Mouse (Mus musculus) skeletal muscle tissue, adult 2 months (tissue): Measurements from ENCODE around the gene Kcnt1.
"Not testable (repeated sequence)": the region's sequence is repeated elsewhere in the genome, so short reads cannot be mapped to it uniquely, and the experiment has no call there.

ENCODE experiments used
- DNase-seq: peaks from one replicate; pipeline ENCODE4 v3.0.0-alpha.2; 2012; ENCODE audit warnings: low read depth, low spot score

The Kcnt1 gene

DNA sequence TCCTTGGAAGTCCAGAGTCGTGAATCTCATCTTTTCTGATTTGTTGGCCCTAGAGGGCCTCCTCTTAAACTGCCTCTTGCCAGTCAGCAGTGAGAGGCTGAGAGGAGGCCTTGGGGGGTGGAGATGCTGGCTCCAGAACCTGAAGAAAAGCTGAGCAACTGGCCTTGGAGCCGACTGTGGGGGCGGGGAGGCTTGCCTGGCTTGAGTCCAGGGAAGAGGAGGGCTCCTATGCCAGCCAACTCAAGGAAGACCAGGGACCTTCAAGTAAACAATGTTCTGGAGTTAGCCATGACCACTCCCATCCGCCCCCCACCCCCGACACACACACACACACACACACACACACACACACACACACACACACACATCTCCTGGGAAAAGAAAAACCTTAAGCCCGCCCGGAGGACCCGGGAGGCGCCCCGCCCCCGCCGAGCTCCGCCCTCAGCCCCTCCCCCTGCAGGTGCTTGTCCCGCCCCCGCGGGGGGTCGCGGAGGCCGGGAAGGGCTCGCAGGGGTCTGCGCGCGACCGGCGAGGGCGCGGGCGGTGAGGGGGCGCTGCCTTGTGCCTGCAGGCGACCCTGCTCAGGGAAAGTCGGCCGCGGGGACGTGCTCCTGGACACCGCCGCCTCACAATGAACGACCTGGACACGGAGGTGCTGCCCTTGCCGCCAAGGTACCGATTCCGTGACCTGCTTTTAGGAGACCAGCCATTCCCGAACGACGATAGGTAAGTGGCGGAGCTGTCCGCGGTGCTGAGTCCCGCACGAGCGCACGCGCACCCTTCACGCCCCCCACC is at the start of gene Kcnt1:
Gene Kcnt1, plus strand, starts transcription at position 398 of the 795 bp plus-strand sequence.
- DNase-seq: no peak

DNA sequence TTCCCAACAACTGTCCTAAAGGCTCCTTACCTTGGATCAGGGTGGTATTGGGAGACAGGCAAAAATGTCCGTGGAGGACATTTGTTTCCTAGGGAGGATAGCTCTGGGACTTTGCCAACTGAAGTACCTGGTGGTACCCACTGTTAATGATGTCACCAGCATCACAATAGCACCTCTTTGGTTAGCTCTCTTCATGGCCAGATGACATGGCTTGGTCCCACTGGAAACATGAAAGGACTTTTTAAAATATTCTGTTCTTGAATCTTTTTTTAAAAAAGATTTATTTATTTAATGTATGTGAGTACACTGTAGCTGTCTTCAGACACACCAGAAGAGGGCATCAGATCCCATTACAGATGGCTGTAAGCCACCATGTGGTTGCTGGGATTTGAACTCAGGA is 47.8 kb upstream of the Kcnt1 start, which contains the start of gene Glt6d1:
Gene Glt6d1, minus strand, starts transcription at position 101 of the 400 bp plus-strand sequence.
- DNase-seq: not testable (repeated sequence)

DNA sequence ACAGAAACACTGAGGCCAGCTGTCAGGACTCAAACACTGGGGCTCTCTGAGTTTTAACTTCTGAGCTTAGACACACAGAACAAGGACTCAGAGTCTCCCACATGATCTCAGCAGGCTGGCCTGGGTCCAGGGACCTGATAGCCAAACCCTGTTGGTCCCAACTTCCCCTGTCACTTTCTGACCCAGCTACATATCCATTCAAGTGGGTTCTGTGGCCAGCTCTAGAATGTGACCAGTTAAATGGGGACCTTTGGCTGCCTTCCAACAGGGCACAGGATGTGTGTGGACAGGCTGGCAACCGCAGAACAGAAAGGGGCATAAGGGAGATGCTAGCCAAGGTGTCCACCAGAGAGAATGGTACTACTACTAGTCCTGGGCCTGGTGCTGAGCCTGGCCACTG is 40.7 kb upstream of the Kcnt1 start, which contains the start of gene Lcn9:
Gene Lcn9, plus strand, starts transcription at position 348 of the 400 bp plus-strand sequence.
- no peak for DNase-seq

DNA sequence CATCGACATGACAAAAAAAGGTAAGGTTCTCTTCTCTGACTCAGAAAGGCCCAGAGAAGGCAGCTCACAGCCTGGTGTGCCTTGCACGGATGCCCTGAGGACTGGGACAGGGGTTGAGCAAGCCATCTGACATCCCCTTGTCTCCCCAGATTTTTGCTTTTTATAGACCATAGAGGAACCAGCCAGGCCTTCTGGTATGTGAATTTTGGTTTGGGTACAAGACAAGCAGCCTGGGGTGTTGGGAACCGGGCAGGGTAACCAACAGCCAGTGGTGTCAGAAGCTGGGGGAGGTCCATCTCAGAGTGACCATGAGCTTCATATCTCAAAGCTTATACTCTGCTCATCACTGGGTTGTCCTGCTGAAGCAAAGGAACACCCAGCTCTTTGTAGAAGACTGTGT is 38.8 kb upstream of the Kcnt1 start:
- DNase-seq: no peak

DNA sequence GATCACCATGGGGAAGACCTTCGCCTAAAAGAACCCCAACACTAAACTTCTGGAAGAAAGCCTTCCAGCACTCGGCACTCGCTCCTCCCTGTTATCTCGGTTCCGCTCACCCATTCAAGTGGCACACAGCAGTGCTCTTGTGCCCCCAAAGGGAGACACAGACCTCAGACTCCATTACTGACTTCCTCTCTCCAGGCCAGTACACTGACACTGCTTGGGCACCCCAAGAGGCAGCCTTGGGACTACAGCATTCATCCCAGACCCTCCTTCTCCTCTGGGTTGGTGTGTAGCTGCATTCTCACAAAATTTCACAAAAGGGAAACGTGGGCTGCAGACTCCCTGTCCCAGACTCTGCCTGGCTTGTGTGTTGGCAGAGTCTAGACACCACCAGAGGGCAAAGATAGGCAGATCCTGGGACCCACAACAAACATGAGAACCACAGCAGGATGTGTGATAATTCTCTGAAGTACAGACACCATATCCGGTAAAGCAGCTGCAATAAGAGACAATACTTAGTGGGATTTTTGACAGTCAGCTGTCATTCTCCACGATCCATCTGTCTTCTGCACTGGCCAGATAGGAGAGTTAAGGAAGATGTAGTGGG is 35.1 kb upstream of the Kcnt1 start:
- DNase-seq: no peak

DNA sequence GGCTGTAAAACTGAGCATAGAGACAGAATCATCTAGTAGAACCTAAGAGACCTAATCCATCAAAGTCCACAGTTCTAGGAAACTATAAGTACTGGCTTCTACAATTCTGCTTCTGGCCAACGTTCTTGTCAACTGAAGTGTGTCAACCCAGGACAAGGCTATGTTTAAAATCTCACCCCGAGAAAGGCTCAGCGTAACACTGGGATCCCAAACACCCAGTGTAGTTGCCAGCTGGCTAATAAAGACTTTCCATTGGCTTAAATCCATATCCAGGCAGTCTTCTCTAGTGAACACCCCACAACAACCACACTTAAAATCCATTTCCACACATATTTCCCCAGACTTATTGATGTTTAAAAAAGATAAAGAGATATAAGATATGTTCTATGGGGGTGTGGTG is 32.7 kb upstream of the Kcnt1 start:
- peak; percentile 32 for DNase-seq

DNA sequence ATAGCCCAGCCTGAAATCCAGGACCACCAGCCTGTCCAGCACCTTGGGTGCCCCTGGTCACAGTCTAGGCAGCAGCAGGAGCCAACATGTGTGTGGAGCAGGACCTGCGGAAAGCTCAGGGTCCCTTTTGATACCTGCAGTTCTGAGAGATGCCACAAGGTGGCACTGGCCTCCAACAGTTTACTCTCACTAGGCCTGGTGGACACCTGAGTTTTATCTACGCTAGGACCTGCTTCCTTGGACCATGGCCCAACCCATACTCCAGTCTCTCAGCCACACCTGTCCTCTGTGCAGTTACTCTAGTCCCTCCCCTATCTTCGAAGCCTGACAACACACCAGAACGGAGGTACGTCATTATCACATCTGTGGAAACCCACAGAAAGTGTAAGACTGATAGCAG is 27.2 kb upstream of the Kcnt1 start:
- DNase-seq: peak; percentile 40

DNA sequence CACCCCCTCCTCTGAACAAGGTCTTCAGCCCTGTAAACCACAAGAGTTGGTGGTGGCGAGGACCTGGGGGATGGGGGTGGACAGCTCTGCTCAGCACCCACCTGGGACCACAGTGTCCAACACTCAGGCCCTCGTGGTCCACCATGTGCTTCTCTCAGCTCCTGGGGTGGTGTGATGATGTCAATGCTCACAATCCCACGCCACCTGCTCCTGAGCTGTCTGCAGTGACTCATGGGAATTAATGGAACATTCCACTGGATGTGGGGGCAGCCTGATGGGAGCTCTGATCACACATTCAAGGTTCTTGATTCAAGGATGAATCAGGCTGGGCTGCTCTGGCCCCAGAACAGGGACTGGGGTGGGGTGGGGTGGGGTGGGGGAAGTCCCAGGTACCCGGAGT is 21.4 kb upstream of the Kcnt1 start:
- no peak for DNase-seq

DNA sequence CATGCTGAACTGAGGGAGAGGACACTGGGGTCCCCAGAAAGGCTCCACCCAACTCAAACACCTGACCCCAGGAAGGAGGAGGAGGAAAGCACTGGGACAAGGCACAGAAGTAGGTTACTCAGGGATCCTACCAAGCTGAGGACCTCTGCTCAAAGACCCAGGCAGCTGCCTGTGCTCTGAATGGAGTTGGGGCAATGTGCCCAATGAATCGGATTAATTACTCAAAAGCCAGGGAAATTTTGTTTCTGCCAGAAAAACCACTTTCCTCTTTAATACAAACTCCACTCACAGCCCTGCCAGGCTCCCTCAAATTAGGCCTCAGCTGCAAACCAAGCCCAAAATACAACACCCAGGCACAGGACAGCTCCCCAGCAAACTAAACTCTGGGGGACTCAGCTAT is 20.8 kb upstream of the Kcnt1 start:
- DNase-seq: no peak

DNA sequence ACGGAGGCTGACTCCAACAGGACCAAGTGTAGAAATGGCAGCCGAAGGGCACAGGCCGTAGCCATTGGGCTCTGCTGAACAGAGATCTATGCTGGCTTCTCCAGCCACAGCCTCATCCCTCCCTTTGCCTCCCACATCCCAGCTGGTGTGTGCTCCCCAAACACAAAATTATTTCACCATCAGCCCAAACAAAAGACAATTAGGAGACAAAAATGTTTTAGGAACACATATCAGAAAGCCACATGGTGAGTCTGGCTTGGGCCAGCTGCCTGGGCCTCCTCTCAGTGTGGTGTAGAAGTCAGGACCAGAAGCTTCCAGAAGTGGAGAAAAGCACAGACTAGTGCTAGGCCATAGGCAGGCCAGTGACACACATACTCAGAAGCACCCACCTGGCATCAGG is 19.4 kb upstream of the Kcnt1 start:
- no peak for DNase-seq

DNA sequence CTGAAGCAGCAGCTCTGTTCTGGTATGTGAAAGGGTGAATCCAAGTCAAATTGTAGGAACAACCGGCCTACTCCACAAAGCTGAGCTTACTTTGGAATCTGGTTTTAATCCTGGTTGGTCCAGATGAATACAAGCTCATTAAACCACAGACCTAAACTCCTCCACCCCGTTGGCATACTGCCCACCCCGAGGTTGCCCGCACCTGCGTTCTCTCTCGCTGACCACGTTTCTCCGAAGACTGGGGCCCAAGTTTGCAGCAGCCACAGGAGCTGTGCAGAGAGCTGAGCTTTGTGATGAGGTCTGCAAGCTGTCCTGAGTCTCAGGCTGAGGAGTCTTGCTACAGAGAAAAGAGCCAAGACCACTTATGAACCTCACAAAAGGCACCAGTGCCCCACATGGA is 17.0 kb upstream of the Kcnt1 start:
- no peak for DNase-seq

DNA sequence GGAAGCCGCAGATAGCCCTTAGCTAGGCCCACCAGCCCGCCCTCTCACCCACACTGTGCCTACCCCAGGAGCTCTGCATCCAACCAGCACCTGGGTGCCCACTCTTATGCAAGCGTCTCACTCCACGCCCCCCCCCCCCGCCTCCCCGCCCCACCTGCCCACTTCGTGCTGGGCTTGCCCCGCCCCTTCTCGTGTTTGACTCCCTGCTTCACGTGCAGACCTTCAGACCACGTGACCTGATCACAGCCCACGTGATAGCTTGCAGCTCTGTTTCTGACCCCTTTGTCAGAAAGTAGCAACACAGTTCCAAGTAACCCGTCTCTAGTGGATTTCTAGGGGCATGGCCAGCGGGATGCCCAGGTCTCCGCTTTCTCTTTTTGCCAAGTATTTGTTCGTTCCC is 16.3 kb upstream of the Kcnt1 start, which contains the start of gene Sohlh1:
Gene Sohlh1, minus strand, starts transcription at position 23 of the 400 bp plus-strand sequence.
- no peak for DNase-seq

DNA sequence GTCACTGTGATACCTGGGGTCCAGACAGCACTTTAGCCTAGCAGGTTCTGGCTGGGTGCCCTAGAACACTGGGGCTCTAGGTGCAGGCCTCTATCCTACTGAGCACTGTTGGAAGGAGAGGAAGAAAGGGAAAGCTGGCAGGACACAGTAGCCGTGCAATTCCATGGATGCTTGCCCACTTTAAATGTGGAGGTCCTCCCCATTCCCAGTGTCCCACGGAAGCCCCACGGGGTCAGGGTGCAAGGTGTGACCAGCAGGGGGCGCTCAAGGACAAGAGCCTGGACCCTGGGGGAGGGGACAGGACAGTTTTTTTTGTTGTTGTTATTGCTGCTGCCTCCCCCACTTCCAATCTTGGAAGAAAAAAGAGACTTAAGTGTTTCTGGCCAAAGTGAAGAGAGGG is 13.2 kb upstream of the Kcnt1 start:
- DNase-seq: peak; percentile 17

DNA sequence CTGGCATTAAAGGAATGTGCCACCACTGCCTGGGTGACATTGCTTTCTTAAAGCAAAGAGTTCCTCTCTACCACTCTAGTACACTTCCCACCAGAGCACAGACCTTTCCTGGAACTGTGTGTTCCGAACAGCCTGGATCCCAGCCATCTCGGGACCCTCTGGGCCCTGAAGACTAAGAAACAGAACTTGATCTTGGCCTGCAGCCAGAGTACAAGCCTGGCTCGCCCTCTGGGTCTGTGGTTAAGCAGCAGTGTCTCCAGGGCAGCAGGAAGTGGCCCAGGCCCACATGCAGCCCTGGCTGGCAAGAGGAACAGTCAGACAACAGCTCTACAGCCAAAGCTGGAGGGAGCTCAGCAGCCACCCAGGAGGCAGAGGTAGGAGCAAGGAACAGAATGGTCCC is 10.9 kb upstream of the Kcnt1 start:
- peak; percentile 36 for DNase-seq

DNA sequence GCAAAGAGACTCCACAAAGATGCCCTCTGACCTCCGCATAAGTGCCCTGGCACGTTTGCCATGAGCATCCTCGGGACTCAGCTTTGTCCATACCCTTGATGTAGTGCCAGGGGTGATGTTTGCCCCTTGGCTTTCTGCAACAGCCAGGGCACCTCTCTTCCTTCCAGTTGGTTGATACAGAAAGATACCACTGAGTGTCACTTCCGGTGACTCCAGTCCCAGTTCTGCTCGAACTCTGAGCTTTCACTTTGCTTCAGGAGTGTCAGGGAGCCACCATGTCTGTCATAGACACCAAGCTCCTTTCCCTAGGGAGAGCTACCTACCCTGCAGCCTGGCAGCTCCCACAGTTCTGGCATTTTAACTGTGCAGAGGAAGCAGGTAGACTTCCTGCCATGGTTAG is 9.5 kb upstream of the Kcnt1 start:
- DNase-seq: no peak

DNA sequence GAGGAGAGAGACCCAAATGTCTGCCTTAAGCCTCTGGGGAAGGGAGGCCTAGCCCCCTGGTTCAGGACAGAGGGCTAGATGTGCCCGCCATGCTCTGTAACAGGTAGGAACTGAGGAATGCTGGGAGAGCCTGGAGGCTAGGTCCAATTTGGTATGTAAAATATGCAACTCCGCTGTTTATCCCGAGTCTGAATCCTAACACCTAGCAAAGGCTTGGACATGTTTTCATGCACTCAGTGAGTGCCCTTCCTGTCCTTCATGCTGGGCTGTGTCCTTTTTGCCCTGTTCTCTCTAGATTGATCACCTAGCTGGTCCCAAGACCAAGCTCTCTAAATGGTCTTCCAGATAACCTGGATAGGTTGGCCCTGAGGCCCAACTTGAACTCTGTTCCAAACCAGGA is 3.6 kb upstream of the Kcnt1 start:
- no peak for DNase-seq

DNA sequence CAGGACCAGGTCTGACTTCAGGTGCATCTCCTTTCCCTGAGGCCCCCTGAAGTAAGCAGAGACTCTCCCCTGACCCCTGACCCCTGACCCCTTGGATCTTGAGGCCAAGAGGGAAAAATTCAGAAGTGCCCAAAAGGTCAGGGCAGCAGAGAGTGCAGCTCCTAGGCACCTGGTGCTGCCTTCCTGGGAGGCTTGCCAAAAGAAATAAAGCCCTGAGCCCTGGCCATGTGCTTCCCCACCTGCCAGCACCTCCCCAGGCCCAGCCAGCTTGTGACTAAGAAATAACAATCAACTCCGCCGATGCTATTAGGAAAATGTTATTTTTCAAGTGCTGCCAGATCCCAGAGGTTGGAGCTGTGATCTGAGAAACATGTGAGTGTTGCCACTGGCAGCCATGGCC is 1.5 kb upstream of the Kcnt1 start:
- no peak for DNase-seq

DNA sequence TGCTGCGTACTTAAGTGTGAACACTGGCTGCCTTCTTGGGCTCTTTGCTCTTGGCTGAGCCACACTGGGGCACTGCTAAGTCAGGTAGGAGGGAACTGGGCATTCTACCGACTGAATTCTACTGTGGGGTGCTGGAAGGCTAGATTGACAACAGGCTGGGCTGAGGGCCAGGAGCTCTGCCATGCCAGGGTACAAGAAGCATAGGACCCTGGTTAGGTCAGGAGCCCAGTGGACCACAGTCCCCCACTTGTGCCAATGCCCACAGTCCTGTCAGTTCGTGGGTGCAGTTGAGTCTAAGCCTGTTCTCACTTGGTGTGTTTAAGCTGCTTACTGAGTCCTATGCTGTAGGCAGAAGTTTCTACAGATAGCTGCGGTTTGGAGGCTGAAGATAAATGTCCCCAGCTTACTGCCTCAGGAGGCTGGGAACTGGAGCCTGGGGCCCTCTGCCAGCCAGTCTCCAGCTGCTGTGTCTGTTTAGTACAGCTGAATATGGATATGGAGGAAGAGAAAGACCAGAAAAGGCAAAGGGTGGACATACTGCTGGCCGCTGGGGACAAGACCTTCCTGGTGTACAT is 751 bp upstream of the Kcnt1 start:
- DNase-seq: no peak

DNA sequence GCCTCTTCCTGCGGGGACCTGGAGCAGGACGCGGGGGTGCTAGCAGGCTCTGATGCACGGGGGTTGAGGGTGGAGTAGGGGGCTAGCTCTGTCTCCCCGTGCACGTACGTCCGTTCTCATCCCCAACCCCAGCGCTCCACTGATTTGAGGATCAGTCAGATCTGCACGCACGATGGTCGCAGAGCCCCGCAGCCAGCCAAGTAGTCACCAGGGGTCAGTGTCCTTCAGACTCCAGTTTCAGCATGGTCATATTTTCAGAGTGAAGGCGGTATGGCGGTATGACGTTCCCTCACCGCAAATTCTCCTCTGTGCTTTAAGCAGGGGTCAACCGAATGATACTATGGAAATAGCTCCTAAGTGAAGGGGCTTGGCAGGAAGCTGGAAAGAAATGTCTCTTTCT is 696 bp downstream of the Kcnt1 start:
- no peak for DNase-seq

DNA sequence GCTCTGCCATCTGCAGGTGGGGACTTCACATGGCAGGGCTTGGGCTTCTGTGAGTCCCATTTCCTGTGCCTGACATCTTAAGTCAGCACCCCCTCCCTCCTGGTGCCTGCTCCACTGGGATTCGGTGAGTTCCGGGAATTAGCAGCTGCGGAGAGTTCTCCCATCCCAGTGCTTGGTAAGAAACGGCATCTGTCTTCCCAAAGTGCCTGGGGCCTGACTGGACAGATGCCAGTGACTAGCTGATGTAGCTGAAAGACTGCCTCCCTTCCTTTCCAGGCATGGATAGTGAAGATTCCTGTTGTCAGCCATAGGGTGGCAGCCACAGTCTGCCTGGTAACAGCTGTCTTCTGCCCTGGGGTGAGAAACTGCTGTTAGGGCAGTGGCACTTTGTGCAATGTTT is 1.9 kb downstream of the Kcnt1 start:
- no peak for DNase-seq

DNA sequence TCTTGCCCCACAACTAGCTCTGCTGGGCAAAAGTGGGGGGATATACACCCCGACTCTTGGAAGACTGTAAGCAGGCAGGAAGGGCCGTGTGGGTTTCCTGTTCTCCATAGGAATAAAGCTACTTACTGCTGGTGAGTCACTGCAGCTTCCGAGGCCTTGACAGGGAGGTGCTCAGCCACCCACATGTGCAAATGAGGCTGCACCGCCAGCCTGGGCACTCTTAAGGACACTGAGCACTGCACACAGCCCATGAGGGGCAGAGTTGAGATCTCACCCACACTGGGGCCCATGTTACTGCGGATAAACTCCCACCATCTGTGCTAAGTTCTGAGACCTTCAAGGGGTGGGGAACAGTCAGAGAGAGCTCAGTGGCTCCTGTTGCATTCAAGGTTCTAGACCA is 3.1 kb downstream of the Kcnt1 start:
- DNase-seq: no peak

DNA sequence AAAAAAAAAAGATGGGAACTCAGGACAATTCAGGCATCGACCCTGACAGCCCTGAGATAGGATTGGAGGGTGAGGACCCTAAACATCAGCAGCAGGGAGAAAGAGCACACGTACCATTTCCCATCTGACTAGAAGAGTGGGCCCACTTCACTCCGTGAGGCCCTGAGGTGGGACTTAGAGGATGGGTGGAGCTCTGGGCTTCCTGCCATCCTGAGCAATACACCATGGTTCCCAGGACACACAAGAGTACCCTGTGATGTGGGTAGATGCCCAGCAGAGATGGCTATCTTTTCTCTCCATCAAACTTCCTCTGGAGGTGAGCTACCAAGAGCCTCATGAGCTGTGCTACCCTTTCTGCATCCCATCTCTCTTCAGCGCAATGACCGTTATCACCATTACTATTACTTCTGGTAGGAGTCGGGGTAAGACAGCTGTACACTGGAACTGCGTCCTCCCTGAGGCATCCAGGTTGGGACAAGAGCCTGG is 13.8 kb downstream of the Kcnt1 start:
- DNase-seq: no peak
